Mouse (Mus musculus) heart, embryonic 11.5 days (tissue): ENCODE data around the gene Nudt4. TPM values are rescaled to one million over a fixed set of nuclear protein-coding genes. Genes with fewer than 3 reads are reported as not detected.

Experiments
- ATAC-seq: fragments of 200-750 bp; cut with Nextera tagmentation; replicated peaks from 2 replicates; pipeline ENCODE4 v1.8.0; 2017; ENCODE audit warnings: moderate library complexity; ENCODE audit not compliant: insufficient number of reproducible peaks, low FRiP score, low TSS enrichment
- H3K27ac ChIP-seq: fragments of 300-500 bp; sonication (generic); 2 replicates; pipeline ENCODE4 v1.5.1; 2014; ENCODE audit warnings: mild to moderate bottlenecking, low read depth, low read length
- H3K27me3 ChIP-seq: fragments of 300-500 bp; sonication (generic); 2 replicates; pipeline ENCODE4 v1.6.1; 2014; ENCODE audit warnings: mild to moderate bottlenecking, low read length, mixed read lengths; ENCODE audit not compliant: control insufficient read depth, insufficient read depth
- H3K36me3 ChIP-seq: fragments of 300-500 bp; sonication (generic); 2 replicates; pipeline ENCODE4 v1.6.1; 2014; ENCODE audit warnings: mild to moderate bottlenecking, low read length, moderate library complexity, mixed read lengths; ENCODE audit not compliant: control insufficient read depth, insufficient read depth
- H3K4me1 ChIP-seq: fragments of 300-500 bp; sonication (generic); 2 replicates; pipeline ENCODE4 v1.6.1; 2014; ENCODE audit warnings: low read length; ENCODE audit not compliant: control insufficient read depth, insufficient read depth
- H3K4me2 ChIP-seq: fragments of 300-500 bp; sonication (generic); 2 replicates; pipeline ENCODE4 v1.6.1; 2014; ENCODE audit warnings: mild to moderate bottlenecking, moderate library complexity
- H3K4me3 ChIP-seq: fragments of 300-500 bp; sonication (generic); 2 replicates; pipeline ENCODE4 v1.5.1; 2014; ENCODE audit warnings: low read depth, low read length
- H3K9ac ChIP-seq: fragments of 300-500 bp; sonication (generic); 2 replicates; pipeline ENCODE4 v1.6.1; 2014; ENCODE audit warnings: mild to moderate bottlenecking, low read depth, low read length, moderate library complexity
- H3K9me3 ChIP-seq: fragments of 300-500 bp; sonication (generic); replicated peaks from 2 replicates; pipeline ENCODE4 v1.6.1; 2016; ENCODE audit warnings: low read length; ENCODE audit not compliant: control insufficient read depth
- WGBS: fragments of 180-500 bp; shearing (Covaris S2); extraction: QIAGEN DNeasy Blood & Tissue Kit; methylation state at CpG from one replicate; pipeline ENCODE4 v1.1.7; 2014; ENCODE audit not compliant: insufficient replicate concordance; 5-methylcytosine and 5-hydroxymethylcytosine counted together
- polyA plus RNA-seq: library from polyadenylated mRNA; unstranded; fragments of >200 nt; fragmentation: Nextera tagmentation; extraction: Ambion mirVana; gene quantifications from 2 replicates; pipeline ENCODE4 v1.2.1, GENCODE M21; 2014

The Nudt4 gene
- polyA plus RNA-seq, 1 experiment from 2014 or later = 147 TPM

DNA sequence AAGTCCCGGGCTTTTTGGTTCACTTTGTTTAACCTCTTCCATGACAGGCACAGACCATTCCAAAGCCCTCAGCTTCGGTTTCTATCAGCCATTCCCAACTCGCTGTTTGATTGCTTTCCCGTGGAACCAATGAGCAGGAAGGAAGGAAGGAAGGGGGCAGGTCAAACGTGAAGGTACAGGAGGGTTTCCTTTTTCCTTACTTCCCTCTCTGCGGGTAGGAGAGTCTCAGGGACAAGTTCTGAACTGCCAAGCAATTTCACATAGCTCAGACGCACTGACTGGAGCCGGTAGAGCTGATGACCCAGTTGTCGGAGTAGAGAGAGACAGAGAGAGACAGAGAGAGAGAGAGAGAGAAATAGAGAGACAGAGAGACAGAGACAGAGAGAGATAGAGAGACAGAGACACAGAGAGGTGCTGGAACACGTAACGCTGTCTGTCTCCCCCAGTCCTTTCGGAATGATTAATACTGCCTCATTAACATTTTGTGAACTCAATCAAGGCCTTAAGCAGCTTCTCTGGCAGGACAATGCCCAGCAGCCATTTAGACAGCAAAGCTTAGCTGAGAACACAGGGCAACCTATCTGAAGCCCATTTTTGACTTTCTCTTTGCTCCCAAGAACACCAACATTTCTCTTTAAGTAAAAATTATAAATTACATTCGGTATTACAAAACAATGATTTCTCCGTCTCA is 13.1 kb upstream of the Nudt4 start:
- H3K4me3 ChIP-seq = no peak overlapping the region
- no peaks in the 10 kb centered on the region for H3K36me3 ChIP-seq
- ATAC-seq = no peak
- H3K9ac ChIP-seq = no peak overlapping the region
- 64% methylated on average over 14 of the region's 14 CpGs for WGBS
- H3K27ac ChIP-seq = no peak overlapping the region
- H3K4me1 ChIP-seq = peaks cover 3% of the 10 kb centered on the region; the same call in 1 of the 2 replicates
- no peaks in the 10 kb centered on the region for H3K9me3 ChIP-seq
- no peaks in the 10 kb centered on the region for H3K27me3 ChIP-seq
- peak overlapping the region; percentile 27; the same call in 1 of the 2 replicates for H3K4me2 ChIP-seq

DNA sequence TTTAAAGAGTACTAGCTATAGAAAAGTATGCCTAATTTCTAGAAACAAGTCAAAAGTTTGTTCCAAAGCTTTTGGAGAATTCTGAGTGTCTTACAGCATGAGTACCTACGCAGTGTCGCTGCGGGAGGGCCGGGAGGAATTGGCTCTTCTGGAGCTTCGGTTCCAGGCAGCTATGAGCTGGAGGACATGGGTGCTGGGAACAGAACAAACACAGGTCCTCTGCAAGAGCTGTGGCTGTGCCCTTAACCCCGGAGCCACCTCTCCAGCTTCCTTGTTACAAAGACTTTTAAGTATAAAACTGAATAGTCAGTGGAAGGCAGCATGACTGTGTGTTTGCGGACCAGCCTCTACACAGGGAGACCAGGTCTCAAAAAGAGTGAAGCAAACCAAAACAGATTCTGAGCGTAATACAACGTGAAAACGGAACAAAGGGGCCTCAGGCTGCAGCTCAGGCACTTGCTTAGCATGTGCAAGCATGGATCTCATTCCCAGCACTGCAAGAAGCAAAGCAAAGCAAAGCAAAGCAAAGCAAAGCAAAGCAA is 12.0 kb upstream of the Nudt4 start:
- H3K4me3 ChIP-seq = no peak overlapping the region
- no peak overlapping the region for H3K4me2 ChIP-seq
- H3K27ac ChIP-seq = no peak overlapping the region
- no peaks in the 10 kb centered on the region for H3K27me3 ChIP-seq
- H3K4me1 ChIP-seq = peaks cover 3% of the 10 kb centered on the region; the same call in 1 of the 2 replicates
- no peak overlapping the region for H3K9ac ChIP-seq
- no peaks in the 10 kb centered on the region for H3K9me3 ChIP-seq
- WGBS = 82% methylated on average over 10 of the region's 10 CpGs
- ATAC-seq = no peak
- H3K36me3 ChIP-seq = no peaks in the 10 kb centered on the region

DNA sequence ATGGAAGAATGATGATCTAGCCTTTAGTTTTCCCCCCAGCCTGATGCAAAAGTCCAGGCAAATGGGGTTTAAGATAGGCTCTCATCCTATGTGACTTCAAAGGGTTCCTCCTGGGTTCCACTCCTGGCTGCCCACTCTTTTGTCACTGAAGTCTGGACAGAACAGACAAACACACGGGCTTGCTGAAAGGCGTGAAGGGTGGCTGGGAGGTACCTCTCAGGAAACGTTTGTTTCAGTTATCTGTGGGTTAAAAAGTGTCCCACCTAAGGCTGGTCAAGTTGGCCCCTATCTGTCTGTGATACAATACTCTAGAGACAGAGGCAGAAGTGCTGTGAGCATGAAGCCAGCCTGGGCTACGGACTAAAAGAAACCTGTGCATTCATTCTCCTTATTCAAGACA is 11.0 kb upstream of the Nudt4 start:
- ATAC-seq = peak; percentile 61; the same call in 1 of the 2 replicates

DNA sequence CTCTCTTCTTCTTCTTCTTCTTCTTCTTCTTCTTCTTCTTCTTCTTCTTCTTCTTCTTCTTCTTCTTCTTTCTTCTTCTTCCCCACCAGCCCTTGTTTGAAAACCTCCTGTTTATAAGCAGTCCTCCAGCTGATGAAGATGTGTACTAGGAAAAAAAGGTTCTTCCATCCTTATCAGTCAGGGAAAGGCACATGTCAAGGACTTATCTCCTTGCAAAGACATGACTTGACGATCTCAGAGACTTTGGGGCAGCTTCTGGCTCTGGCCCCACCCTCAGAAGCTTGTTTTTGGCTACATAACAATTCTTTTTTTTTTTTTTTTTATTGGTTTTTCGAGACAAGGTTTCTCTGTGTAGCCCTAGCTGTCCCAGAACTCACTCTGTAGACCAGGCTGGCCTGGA is 5.5 kb upstream of the Nudt4 start:
- H3K36me3 ChIP-seq = no peaks in the 10 kb centered on the region
- H3K4me1 ChIP-seq = peaks cover 6% of the 10 kb centered on the region; the same call in 1 of the 2 replicates
- WGBS = 36% methylated on average over 2 of the region's 2 CpGs
- no peak overlapping the region for H3K4me3 ChIP-seq
- H3K9ac ChIP-seq = no peak overlapping the region
- ATAC-seq = peak; percentile 75
- no peak overlapping the region for H3K4me2 ChIP-seq
- H3K9me3 ChIP-seq = no peaks in the 10 kb centered on the region
- peak overlapping the region; percentile 54; the same call in 1 of the 2 replicates for H3K27ac ChIP-seq
- no peaks in the 10 kb centered on the region for H3K27me3 ChIP-seq

More for the DNA sequence above, 11.0 kb upstream of the Nudt4 start:
- 52% methylated on average over 4 of the region's 4 CpGs for WGBS
- Histone ChIP-seq H3K4me1 (peaks cover 3% of the 10 kb centered on the region; the same call in 1 of the 2 replicates), H3K9ac (no peak overlapping the region), H3K36me3 (no peaks in the 10 kb centered on the region), H3K4me3 (no peak overlapping the region), H3K9me3 (no peaks in the 10 kb centered on the region), H3K27ac (no peak overlapping the region), H3K4me2 (no peak overlapping the region), H3K27me3 (no peaks in the 10 kb centered on the region)

DNA sequence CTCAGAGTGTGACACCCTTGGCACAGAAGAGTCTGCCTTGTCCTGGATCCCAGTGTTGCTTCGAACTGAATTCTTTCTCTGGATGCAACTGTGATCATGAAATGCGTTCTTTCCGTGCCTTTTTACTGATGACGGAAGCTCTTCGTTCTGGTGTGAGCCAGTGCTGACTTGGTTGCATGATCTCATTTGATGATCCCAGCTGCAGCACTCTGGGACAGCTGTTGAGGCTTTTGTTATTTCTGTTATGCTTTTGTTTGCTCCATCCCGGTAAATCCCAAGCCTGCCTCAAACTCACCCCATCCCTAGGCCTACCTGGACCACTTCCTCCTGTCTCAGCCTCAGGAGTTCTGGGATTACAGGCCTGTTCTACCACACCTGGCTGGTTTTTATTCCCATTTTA is 4.1 kb upstream of the Nudt4 start:
- Histone ChIP-seq H3K4me1 (peaks cover 6% of the 10 kb centered on the region; the same call in 1 of the 2 replicates), H3K9me3 (no peaks in the 10 kb centered on the region), H3K4me3 (no peak overlapping the region), H3K36me3 (no peaks in the 10 kb centered on the region), H3K9ac (no peak overlapping the region), H3K27me3 (no peaks in the 10 kb centered on the region), H3K4me2 (no peak overlapping the region), H3K27ac (no peak overlapping the region)
- WGBS = 87% methylated on average over 6 of the region's 6 CpGs
- no peak for ATAC-seq

DNA sequence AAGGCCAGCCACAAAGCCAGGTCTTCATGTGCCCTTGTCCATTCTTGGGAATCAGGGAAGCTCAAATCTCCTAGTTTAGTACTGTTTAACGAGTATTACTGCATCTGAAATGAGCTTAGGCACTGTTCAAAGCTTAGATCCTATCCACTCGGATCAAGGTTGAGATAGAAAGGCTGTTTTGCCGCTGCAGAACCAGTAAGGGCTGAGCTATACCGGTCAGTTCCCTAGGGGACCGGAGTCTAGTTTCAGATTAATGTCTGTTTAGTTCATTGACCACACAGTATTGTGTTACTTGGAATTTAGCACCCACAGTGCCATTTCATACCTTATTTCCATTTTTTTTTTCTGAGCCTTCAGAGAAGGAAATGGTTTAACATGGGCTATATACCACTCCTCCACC is 3.6 kb upstream of the Nudt4 start:
- no peak overlapping the region for H3K9ac ChIP-seq
- H3K4me3 ChIP-seq = no peak overlapping the region
- H3K36me3 ChIP-seq = no peaks in the 10 kb centered on the region
- ATAC-seq = no peak
- peaks cover 6% of the 10 kb centered on the region; the same call in 1 of the 2 replicates for H3K4me1 ChIP-seq
- H3K27me3 ChIP-seq = no peaks in the 10 kb centered on the region
- 83% methylated on average over 5 of the region's 5 CpGs for WGBS
- H3K27ac ChIP-seq = no peak overlapping the region
- no peak overlapping the region for H3K4me2 ChIP-seq
- H3K9me3 ChIP-seq = no peaks in the 10 kb centered on the region

DNA sequence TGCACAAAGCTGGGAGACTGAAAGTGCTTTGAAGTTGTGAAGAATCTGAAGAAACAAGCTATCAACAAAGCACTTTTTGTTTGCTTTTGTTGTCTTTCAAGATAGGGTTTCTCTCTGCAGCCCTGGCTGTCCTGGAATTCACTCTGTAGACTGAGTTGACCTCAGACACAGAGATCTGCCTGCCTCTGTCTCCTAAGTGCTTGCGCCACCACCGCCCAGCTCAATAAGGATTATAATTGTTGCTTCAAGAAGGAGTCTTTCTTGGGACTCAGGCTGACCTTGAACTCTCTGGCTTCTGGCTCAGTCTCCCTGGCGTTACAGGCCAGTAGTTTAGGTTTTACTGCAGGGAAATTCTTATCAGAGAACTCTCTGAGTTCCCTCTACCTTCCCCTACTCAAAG is 2.8 kb upstream of the Nudt4 start:
- H3K36me3 ChIP-seq = no peaks in the 10 kb centered on the region
- no peaks in the 10 kb centered on the region for H3K27me3 ChIP-seq
- ATAC-seq = no peak
- H3K4me2 ChIP-seq = no peak overlapping the region
- no peak overlapping the region for H3K4me3 ChIP-seq
- 84% methylated on average over 3 of the region's 3 CpGs for WGBS
- H3K9me3 ChIP-seq = no peaks in the 10 kb centered on the region
- peaks cover 6% of the 10 kb centered on the region; the same call in 1 of the 2 replicates for H3K4me1 ChIP-seq
- H3K27ac ChIP-seq = peak overlapping the region; percentile 43; the same call in 1 of the 2 replicates
- H3K9ac ChIP-seq = no peak overlapping the region

DNA sequence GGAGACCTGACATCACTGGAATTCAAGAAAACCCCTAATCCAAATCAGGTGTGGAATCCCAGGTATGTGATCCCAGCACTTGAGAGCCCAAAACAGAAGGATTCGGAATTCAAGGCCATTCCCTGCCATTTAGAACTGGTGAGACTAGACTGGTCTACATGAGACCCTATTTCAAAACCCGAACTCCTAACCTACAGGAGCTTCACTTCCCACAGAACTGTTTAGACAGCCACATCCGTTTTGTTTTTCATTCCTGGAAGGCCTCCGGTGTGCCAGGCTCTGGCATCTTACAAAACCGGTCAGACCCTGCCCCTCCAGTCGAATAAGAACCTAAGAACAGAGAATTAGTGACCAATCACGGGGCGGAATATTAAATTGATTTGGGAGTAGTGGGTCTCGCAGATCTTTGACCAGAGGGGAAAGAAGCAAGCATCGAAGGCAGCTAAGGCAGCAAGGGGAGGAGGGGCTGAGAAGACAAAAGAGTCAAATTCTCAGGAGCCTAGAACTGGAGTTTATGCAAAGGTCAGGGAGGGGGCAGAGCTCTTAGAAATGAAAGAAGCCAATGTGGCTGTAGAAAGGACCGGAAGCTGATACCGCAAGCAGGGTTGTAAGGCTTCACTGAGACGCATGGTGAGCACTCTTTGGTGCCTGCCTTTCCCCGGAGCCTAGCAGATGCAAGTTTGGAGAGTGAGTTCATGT is 1.4 kb upstream of the Nudt4 start:
- H3K4me3 ChIP-seq = no peak overlapping the region
- WGBS = 26% methylated on average over 14 of the region's 14 CpGs
- ATAC-seq = no peak
- no peaks in the 10 kb centered on the region for H3K36me3 ChIP-seq
- peak overlapping the region; percentile 13; the same call in 1 of the 2 replicates for H3K9ac ChIP-seq
- H3K27me3 ChIP-seq = no peaks in the 10 kb centered on the region
- H3K4me1 ChIP-seq = peaks cover 14% of the 10 kb centered on the region
- no peaks in the 10 kb centered on the region for H3K9me3 ChIP-seq
- peak overlapping the region; percentile 6 for H3K27ac ChIP-seq
- peak overlapping the region; percentile 85 for H3K4me2 ChIP-seq
